Mouse (Mus musculus): ENCODE data around the gene Atg101.

GRCm38 (mm10) chr15:101332370-101332769 lies 48.3 kb downstream of the Atg101 start:
- TF ChIP-seq POLR2A (IDR thresholded peaks at IDR 0.05; ENCODE audit: control insufficient read depth in 1 of 2, insufficient read depth in 1 of 2, low read depth in 1 of 2, low read length in 2 of 2, poor library complexity in 1 of 2), result no peak
- TF ChIP-seq MXI1 (IDR thresholded peaks at IDR 0.05; ENCODE audit: low read depth, low read length), result no peak
- TF ChIP-seq HCFC1 (IDR thresholded peaks at IDR 0.05; ENCODE audit: low read depth, low read length), result no peak
- no peak for TF ChIP-seq TAL1 (IDR thresholded peaks at IDR 0.05; ENCODE audit: low read length)
- TF ChIP-seq ETS1 (IDR thresholded peaks at IDR 0.05; ENCODE audit: low read depth, low read length), result no peak

Data from MEL (cell line).